Mouse (Mus musculus) ES-E14 (cell line): ENCODE results near the gene Cd22. TPM values are rescaled to one million over a fixed set of nuclear protein-coding genes. Genes with fewer than 3 reads are reported as not detected.
"Not testable (repeated sequence)": the region's sequence is repeated elsewhere in the genome, so short reads cannot be mapped to it uniquely, and the experiment has no call there.

Source experiments
- DNase-seq: peaks from one replicate; pipeline ENCODE4 v3.0.0-alpha.2; 2013; ENCODE audit warnings: low read depth, low spot score
- H3K27ac ChIP-seq: 2 replicates; pipeline ENCODE4 v1.5.1; 2012; ENCODE audit warnings: low read depth, mild to moderate bottlenecking, low read length, moderate library complexity, mixed read lengths; ENCODE audit not compliant: poor library complexity, insufficient read depth, severe bottlenecking
- H3K36me3 ChIP-seq: 2 replicates; pipeline ENCODE4 v1.6.1; 2012; ENCODE audit warnings: mild to moderate bottlenecking, low read length, moderate library complexity, mixed read lengths; ENCODE audit not compliant: control insufficient read depth, poor library complexity, insufficient read depth, severe bottlenecking
- H3K4me1 ChIP-seq, 2 experiments: fragments of 150-350 bp in 1 of 2; sonication (generic) in 1 of 2; 2 replicates each; pipeline ENCODE4 v1.6.1; 2012; ENCODE audit warnings: low read length in 2 of 2, mild to moderate bottlenecking in 1 of 2, mixed read lengths in 1 of 2; ENCODE audit not compliant: control insufficient read depth in 2 of 2, insufficient read depth in 2 of 2, poor library complexity in 1 of 2
- H3K4me3 ChIP-seq, 2 experiments: fragments of 150-350 bp in 1 of 2; sonication (generic) in 1 of 2; 2 replicates each; pipeline ENCODE4 v1.5.1; 2012; ENCODE audit warnings: low read length in 2 of 2, low read depth in 1 of 2, mild to moderate bottlenecking in 1 of 2, mixed read lengths in 1 of 2; ENCODE audit not compliant: insufficient read depth in 1 of 2, poor library complexity in 1 of 2, severe bottlenecking in 1 of 2
- H3K9ac ChIP-seq: 2 replicates; pipeline ENCODE4 v1.6.1; 2012; ENCODE audit warnings: low read depth, mild to moderate bottlenecking, low read length, mixed read lengths; ENCODE audit not compliant: poor library complexity, insufficient read depth, severe bottlenecking
- H3K9me3 ChIP-seq: fragments of 150-350 bp; sonication (generic); 2 replicates; pipeline ENCODE4 v1.6.1; 2012; ENCODE audit warnings: low read depth, mild to moderate bottlenecking, low read length; ENCODE audit not compliant: control insufficient read depth, insufficient read depth
- CHD2 ChIP-seq: IDR thresholded peaks from 2 replicates; pipeline ENCODE4 v1.6.1; 2014; ENCODE audit warnings: mild to moderate bottlenecking, low read depth, low read length, inconsistent platforms
- HCFC1 ChIP-seq: IDR thresholded peaks from 2 replicates; pipeline ENCODE4 v1.6.1; 2012; ENCODE audit warnings: low read length, inconsistent platforms, borderline replicate concordance; ENCODE audit not compliant: insufficient read depth
- MAFK ChIP-seq: IDR thresholded peaks from 2 replicates; pipeline ENCODE4 v1.6.1; 2014; ENCODE audit warnings: mild to moderate bottlenecking, low read depth, low read length, inconsistent platforms; ENCODE audit not compliant: insufficient read depth
- ZC3H11A ChIP-seq: IDR thresholded peaks from 2 replicates; pipeline ENCODE4 v1.6.1; 2012; ENCODE audit warnings: low read depth, mild to moderate bottlenecking, inconsistent platforms, low read length, borderline replicate concordance
- ZNF384 ChIP-seq: IDR thresholded peaks from 2 replicates; pipeline ENCODE4 v1.6.1; 2012; ENCODE audit warnings: low read depth, low read length, inconsistent platforms
- in situ Hi-C, 2 experiments: fragments of 600-800 bp; cut with MboI; formaldehyde crosslinking; loops; one replicate each; pipeline ENCODE4 v1.15.1; 2025; ENCODE audit warnings: low sequenced_read_pairs in 2 of 2, inconsistent platforms in 1 of 2; ENCODE audit not compliant: unreplicated experiment in 2 of 2
- total RNA-seq: library from RNA; depleted of rRNA; stranded (reverse); fragments of 300-350 nt; gene quantifications from 2 replicates; pipeline ENCODE4 v1.2.3, GENCODE M21; 2012

The Cd22 gene
- total RNA-seq, 1 experiment = 0.45 TPM

- in situ Hi-C loops = no loop called here
- no peaks in the 10 kb centered on the region for H3K36me3 ChIP-seq
- TF ChIP-seq HCFC1 = no peak
- TF ChIP-seq CHD2 = no peak
- TF ChIP-seq ZC3H11A = no peak
- no peak for TF ChIP-seq ZNF384
- no peak for TF ChIP-seq MAFK
- H3K9ac ChIP-seq = no peak overlapping the region
- H3K4me3 ChIP-seq = no peak overlapping the region
- no peak for DNase-seq
- no peak overlapping the region for H3K27ac ChIP-seq
- no peaks in the 10 kb centered on the region for H3K9me3 ChIP-seq
- H3K4me1 ChIP-seq = peaks cover 3 to 13% of the 10 kb centered on the region in 2 experiments; a peak in 3 of 4 replicates
These were observed 39.8 kb downstream of the Cd22 start for GRCm38 (mm10) chr7:30840306-30840705.

GRCm38 (mm10) chr7:30837277-30837676 is 42.9 kb downstream of the Cd22 start:
- no peak overlapping the region for H3K27ac ChIP-seq
- no peak overlapping the region for H3K9ac ChIP-seq
- in situ Hi-C loops = no loop called here
- H3K36me3 ChIP-seq = no peaks in the 10 kb centered on the region
- no peaks in the 10 kb centered on the region for H3K9me3 ChIP-seq
- TF ChIP-seq MAFK (no peak), CHD2 (no peak), HCFC1 (no peak), ZNF384 (no peak), ZC3H11A (no peak)
- H3K4me1 ChIP-seq = peaks cover 0 to 2% of the 10 kb centered on the region in 2 experiments; a peak in 1 of 4 replicates
- no peak for DNase-seq
- no peak overlapping the region for H3K4me3 ChIP-seq

- H3K9ac ChIP-seq = peak overlapping the region; percentile 63; the same call in 1 of the 2 replicates
- H3K36me3 ChIP-seq, H3K9me3 ChIP-seq, in situ Hi-C loops, H3K27ac ChIP-seq, H3K4me1 ChIP-seq, DNase-seq: not testable (repeated sequence)
- peak overlapping the region in 1 of 2 experiments; percentile 55; a peak in 2 of 4 replicates for H3K4me3 ChIP-seq
These were observed 47.5 kb downstream of the Cd22 start for GRCm38 (mm10) chr7:30832684-30833083.

- Histone ChIP-seq H3K36me3 (no peaks in the 10 kb centered on the region), H3K27ac (no peak overlapping the region), H3K4me3 (peak overlapping the region; percentile 52 to 55), H3K9ac (peak overlapping the region; percentile 14; the same call in 1 of the 2 replicates), H3K4me1 (peaks cover 2 to 4% of the 10 kb centered on the region in 2 experiments; a peak in 1 of 4 replicates), H3K9me3 (no peaks in the 10 kb centered on the region)
- no peak for TF ChIP-seq MAFK
- no peak for TF ChIP-seq ZC3H11A
- no peak for TF ChIP-seq ZNF384
- no peak for TF ChIP-seq CHD2
- no peak for TF ChIP-seq HCFC1
- in situ Hi-C loops = no loop called here
- DNase-seq = no peak
These were observed 47.9 kb downstream of the Cd22 start for GRCm38 (mm10) chr7:30832261-30832660.

GRCm38 (mm10) chr7:30829428-30829827 is 50.7 kb downstream of the Cd22 start:
- peak overlapping the region; percentile 94 for H3K27ac ChIP-seq
- H3K36me3 ChIP-seq = no peaks in the 10 kb centered on the region
- H3K9ac ChIP-seq = no peak overlapping the region
- TF ChIP-seq HCFC1 (no peak), ZC3H11A (no peak), CHD2 (no peak), ZNF384 (no peak), MAFK (no peak)
- no peaks in the 10 kb centered on the region for H3K9me3 ChIP-seq
- no peak overlapping the region for H3K4me3 ChIP-seq
- H3K4me1 ChIP-seq = peaks cover 2 to 6% of the 10 kb centered on the region in 2 experiments; a peak in 2 of 4 replicates
- peak; percentile 57 for DNase-seq
- in situ Hi-C loops = no loop called here

GRCm38 (mm10) chr7:30828871-30829270 is 51.3 kb downstream of the Cd22 start:
- H3K36me3 ChIP-seq, H3K27ac ChIP-seq, in situ Hi-C loops, H3K4me1 ChIP-seq, H3K9ac ChIP-seq, DNase-seq, H3K9me3 ChIP-seq, H3K4me3 ChIP-seq: not testable (repeated sequence)
